Mouse (Mus musculus) midbrain, embryonic 11.5 days (tissue): ENCODE results near the gene Ip6k1. TPM values are rescaled to one million over a fixed set of nuclear protein-coding genes. Genes with fewer than 3 reads are reported as not detected.

Source experiments
- ATAC-seq: fragments of 200-750 bp; cut with Nextera tagmentation; 2 replicates; pipeline ENCODE4 v1.8.0; 2017; ENCODE audit warnings: moderate TSS enrichment, moderate library complexity; ENCODE audit not compliant: low FRiP score
- DNase-seq: peaks from one replicate; pipeline ENCODE4 v3.0.0; 2015; ENCODE audit warnings: low spot score; ENCODE audit errors: missing footprints
- H3K27ac ChIP-seq: fragments of 300-500 bp; sonication (generic); 2 replicates; pipeline ENCODE4 v1.5.1; 2014; ENCODE audit warnings: low read depth, low read length
- H3K27me3 ChIP-seq: fragments of 300-500 bp; sonication (generic); 2 replicates; pipeline ENCODE4 v1.6.1; 2014; ENCODE audit warnings: mild to moderate bottlenecking, low read length, moderate library complexity, mixed read lengths; ENCODE audit not compliant: control insufficient read depth, insufficient read depth
- H3K36me3 ChIP-seq: fragments of 300-500 bp; sonication (generic); 2 replicates; pipeline ENCODE4 v1.6.1; 2014; ENCODE audit warnings: mild to moderate bottlenecking, low read length, moderate library complexity, mixed read lengths; ENCODE audit not compliant: control insufficient read depth, insufficient read depth
- H3K4me1 ChIP-seq: fragments of 300-500 bp; sonication (generic); 2 replicates; pipeline ENCODE4 v1.6.1; 2014; ENCODE audit warnings: low read length; ENCODE audit not compliant: control insufficient read depth, insufficient read depth
- H3K4me2 ChIP-seq: fragments of 300-500 bp; sonication (generic); 2 replicates; pipeline ENCODE4 v1.6.1; 2014; ENCODE audit warnings: mild to moderate bottlenecking, moderate library complexity
- H3K4me3 ChIP-seq: fragments of 300-500 bp; sonication (generic); 2 replicates; pipeline ENCODE4 v1.5.1; 2014; ENCODE audit warnings: low read depth, low read length
- H3K9ac ChIP-seq: fragments of 300-500 bp; sonication (generic); 2 replicates; pipeline ENCODE4 v1.6.1; 2014; ENCODE audit warnings: low read length
- H3K9me3 ChIP-seq: fragments of 300-500 bp; sonication (generic); 2 replicates; pipeline ENCODE4 v1.6.1; 2016; ENCODE audit warnings: low read length; ENCODE audit not compliant: control insufficient read depth
- WGBS: fragments of 180-500 bp; shearing (Covaris S2); extraction: QIAGEN DNeasy Blood & Tissue Kit; methylation state at CpG from one replicate; pipeline ENCODE4 v1.1.7; 2014; 5-methylcytosine and 5-hydroxymethylcytosine counted together
- microRNA-seq: library from miRNA; unstranded; fragments of <30 nt; microRNA quantifications from one replicate; pipeline ENCODE4, GENCODE M21; 2017
- polyA plus RNA-seq: library from polyadenylated mRNA; unstranded; fragments of >200 nt; fragmentation: Nextera tagmentation; extraction: Ambion mirVana; gene quantifications from 2 replicates; pipeline ENCODE4 v1.2.1, GENCODE M21; 2014

Ip6k1 gene
- polyA plus RNA-seq, 1 experiment from 2014 or later: 34.8 TPM

GRCm38 (mm10) chr9:108094184-108094941, 92.1 kb downstream of the Ip6k1 start, which contains the start of gene Apeh:
Gene Apeh (minus strand): TSS chr9:108094606.
- WGBS: under 1% methylated on average over 51 of the region's 52 CpGs
- H3K9ac ChIP-seq: peak within 1 kb of the TSS; percentile 78
- H3K4me1 ChIP-seq: peaks cover 11% of the 10 kb centered on the region
- H3K4me2 ChIP-seq: peak within 1 kb of the TSS; percentile 89
- H3K4me3 ChIP-seq: peak within 1 kb of the TSS; percentile 83
- ATAC-seq: peak; percentile 96
- H3K36me3 ChIP-seq: peaks cover 21% of the 10 kb centered on the region
- DNase-seq: peak; percentile 99
- no peaks in the 10 kb centered on the region for H3K27me3 ChIP-seq
- peak within 1 kb of the TSS; percentile 36; the same call in 1 of the 2 replicates for H3K27ac ChIP-seq
- H3K9me3 ChIP-seq: no peaks in the 10 kb centered on the region

GRCm38 (mm10) chr9:108094998-108095411, 92.7 kb downstream of the Ip6k1 start:
- peak overlapping the region; percentile 56 for H3K9ac ChIP-seq
- under 1% methylated on average over 16 of the region's 16 CpGs for WGBS
- H3K9me3 ChIP-seq: no peaks in the 10 kb centered on the region
- H3K27me3 ChIP-seq: no peaks in the 10 kb centered on the region
- H3K4me2 ChIP-seq: peak overlapping the region; percentile 89
- peak; percentile 95 for DNase-seq
- peaks cover 16% of the 10 kb centered on the region for H3K36me3 ChIP-seq
- peak overlapping the region; percentile 83 for H3K4me3 ChIP-seq
- H3K27ac ChIP-seq: peak overlapping the region; percentile 36; the same call in 1 of the 2 replicates
- ATAC-seq: peak; percentile 12
- peaks cover 11% of the 10 kb centered on the region for H3K4me1 ChIP-seq

GRCm38 (mm10) chr9:108095518-108095917, 93.2 kb downstream of the Ip6k1 start:
- Histone ChIP-seq H3K27ac (no peak overlapping the region), H3K4me2 (peak overlapping the region; percentile 89), H3K36me3 (peaks cover 16% of the 10 kb centered on the region), H3K9ac (peak overlapping the region; percentile 56; the same call in 1 of the 2 replicates), H3K4me3 (no peak overlapping the region), H3K4me1 (peaks cover 11% of the 10 kb centered on the region), H3K27me3 (no peaks in the 10 kb centered on the region), H3K9me3 (no peaks in the 10 kb centered on the region)
- WGBS: 11% methylated on average over 3 of the region's 3 CpGs
- DNase-seq (peak; percentile 93), ATAC-seq (no peak)

GRCm38 (mm10) chr9:108095949-108096712, 93.8 kb downstream of the Ip6k1 start:
- WGBS: 66% methylated on average over 10 of the region's 10 CpGs
- Histone ChIP-seq H3K4me3 (no peak overlapping the region), H3K9ac (no peak overlapping the region), H3K4me2 (no peak overlapping the region; the same call in 1 of the 2 replicates), H3K27ac (no peak overlapping the region), H3K27me3 (no peaks in the 10 kb centered on the region), H3K9me3 (no peaks in the 10 kb centered on the region), H3K36me3 (peaks cover 12% of the 10 kb centered on the region; the same call in 1 of the 2 replicates), H3K4me1 (peaks cover 11% of the 10 kb centered on the region)
- DNase-seq: no peak
- no peak for ATAC-seq

Small RNAs within 50 kb of the gene (microRNA-seq; reads per million reads assigned to microRNA genes)
- gene Mir7088: not detected

Other genes starting within 250 kb of the Ip6k1 start
- gene Rbm5, start 231.5 kb upstream of the Ip6k1 start, polyA plus RNA-seq: 186 and 191 TPM in 2 replicates
- gene Rbm6, start 129.3 kb upstream of the Ip6k1 start, polyA plus RNA-seq: 104 and 114 TPM in 2 replicates
- 14.8 and 16.8 TPM in 2 replicates for gene Mon1a, start 114.3 kb upstream of the Ip6k1 start, polyA plus RNA-seq
- gene Mst1r, start 95.6 kb upstream of the Ip6k1 start, polyA plus RNA-seq: 0.60 and 0.80 TPM in 2 replicates
- gene Actl11, start 74.0 kb upstream of the Ip6k1 start, polyA plus RNA-seq: not detected in 2 replicates
- 6.3 and 6.7 TPM in 2 replicates for gene Camkv, start 66.8 kb upstream of the Ip6k1 start, polyA plus RNA-seq
- gene Traip, start 52.4 kb upstream of the Ip6k1 start, polyA plus RNA-seq: 27.7 and 37.2 TPM in 2 replicates
- 5.5 and 7.5 TPM in 2 replicates for gene Uba7, start 27.0 kb upstream of the Ip6k1 start, polyA plus RNA-seq
- 0.74 and 1.2 TPM in 2 replicates for gene Gm20661, start 19.4 kb upstream of the Ip6k1 start, polyA plus RNA-seq
- gene Inka1, start 16.6 kb upstream of the Ip6k1 start, polyA plus RNA-seq: 20.7 and 25.3 TPM in 2 replicates
- 2.2 and 3.3 TPM in 2 replicates for gene Cdhr4, start 10.0 kb upstream of the Ip6k1 start, polyA plus RNA-seq
- 0.82 TPM in 1 of 2 replicates, not detected in the other for gene Gm20662, start 6.2 kb upstream of the Ip6k1 start, polyA plus RNA-seq
- gene Gmppb, start 46.7 kb downstream of the Ip6k1 start, polyA plus RNA-seq: 18.3 and 19.2 TPM in 2 replicates
- 1.5 and 2.0 TPM in 2 replicates for gene Amigo3, start 50.7 kb downstream of the Ip6k1 start, polyA plus RNA-seq
- gene Mst1, start 77.9 kb downstream of the Ip6k1 start, polyA plus RNA-seq: 0.47 and 0.78 TPM in 2 replicates
- 27.2 and 29.2 TPM in 2 replicates for gene Rnf123, start 80.8 kb downstream of the Ip6k1 start, polyA plus RNA-seq
- gene Apeh, start 92.1 kb downstream of the Ip6k1 start, polyA plus RNA-seq: 53.0 and 67.3 TPM in 2 replicates
- gene Bsn, start 187.9 kb downstream of the Ip6k1 start, polyA plus RNA-seq: 2.4 TPM in 2 replicates